Mouse (Mus musculus) lung, adult 2 months (tissue): Measurements from ENCODE around the gene Reps2. TPM values are rescaled to one million over a fixed set of nuclear protein-coding genes. Genes with fewer than 3 reads are reported as not detected.

Source experiments
- DNase-seq: peaks from one replicate; pipeline ENCODE4 v3.0.0; 2022
- H3K4me1 ChIP-seq: fragments of 200-500 bp; 2 replicates; pipeline ENCODE4 v1.6.1; 2011; ENCODE audit warnings: low read length; ENCODE audit not compliant: control insufficient read depth, insufficient read depth
- H3K4me3 ChIP-seq: fragments of 200-500 bp; replicated peaks from 2 replicates; pipeline ENCODE3; 2011; ENCODE audit warnings: low read depth, mild to moderate bottlenecking, control low read depth, low read length; ENCODE audit errors: extremely low read depth
- CTCF ChIP-seq: fragments of 200-500 bp; IDR thresholded peaks from 2 replicates; pipeline ENCODE4 v1.5.1; 2011; ENCODE audit warnings: mild to moderate bottlenecking, low read length, control low read depth; ENCODE audit not compliant: insufficient read depth
- POLR2A ChIP-seq: fragments of 200-500 bp; IDR thresholded peaks from 2 replicates; pipeline ENCODE4 v1.6.1; 2011; ENCODE audit warnings: low read depth, mild to moderate bottlenecking, control low read depth, low read length, borderline replicate concordance; ENCODE audit errors: extremely low read depth
- WGBS: fragments of 180-500 bp; shearing (Covaris S2); methylation state at CpG from one replicate; pipeline ENCODE4 v1.1.7; 2018; 5-methylcytosine and 5-hydroxymethylcytosine counted together
- polyA plus RNA-seq: library from polyadenylated mRNA; depleted of rRNA; stranded (reverse); fragments of >200 nt; gene quantifications from 2 replicates; pipeline ENCODE4 v1.2.3, GENCODE M21; 2012

The Reps2 gene
- polyA plus RNA-seq, 1 experiment = 7.7 TPM

DNA sequence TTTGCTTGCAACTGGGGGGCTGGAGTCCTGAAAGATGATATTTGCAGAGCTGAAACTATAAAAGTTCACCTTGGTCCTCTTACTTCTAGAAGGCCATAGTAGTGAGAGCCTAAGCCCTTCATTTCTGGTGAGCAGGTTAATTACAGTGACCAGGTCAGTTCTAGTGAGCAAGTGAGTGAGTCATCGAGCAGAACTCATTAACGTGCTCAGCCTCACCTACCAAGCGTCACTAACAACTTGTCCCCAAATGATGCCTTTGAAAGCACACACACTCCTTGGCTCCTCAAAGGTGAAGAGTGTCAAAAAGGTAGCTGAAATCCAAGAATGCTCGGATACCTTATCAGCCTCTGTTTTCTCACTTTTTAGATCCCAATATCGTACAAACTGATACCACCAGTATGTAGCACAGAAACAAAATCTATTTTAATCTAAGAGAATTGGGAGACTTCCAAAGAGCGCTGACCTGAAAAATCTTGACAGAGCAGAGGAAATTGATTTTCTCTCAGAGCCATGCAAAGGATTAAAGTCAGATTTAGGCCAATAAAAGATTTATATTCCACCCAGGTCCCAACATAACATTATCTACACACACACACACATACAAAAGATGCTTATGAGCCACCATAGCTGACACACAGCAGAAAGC, 53.2 kb downstream of the Reps2 start:
- no peak overlapping the region for H3K4me3 ChIP-seq
- DNase-seq = no peak
- 77% methylated on average over 6 of the region's 6 CpGs for WGBS
- H3K4me1 ChIP-seq = no peaks in the 10 kb centered on the region
- TF ChIP-seq CTCF = no peak
- TF ChIP-seq POLR2A = no peak

DNA sequence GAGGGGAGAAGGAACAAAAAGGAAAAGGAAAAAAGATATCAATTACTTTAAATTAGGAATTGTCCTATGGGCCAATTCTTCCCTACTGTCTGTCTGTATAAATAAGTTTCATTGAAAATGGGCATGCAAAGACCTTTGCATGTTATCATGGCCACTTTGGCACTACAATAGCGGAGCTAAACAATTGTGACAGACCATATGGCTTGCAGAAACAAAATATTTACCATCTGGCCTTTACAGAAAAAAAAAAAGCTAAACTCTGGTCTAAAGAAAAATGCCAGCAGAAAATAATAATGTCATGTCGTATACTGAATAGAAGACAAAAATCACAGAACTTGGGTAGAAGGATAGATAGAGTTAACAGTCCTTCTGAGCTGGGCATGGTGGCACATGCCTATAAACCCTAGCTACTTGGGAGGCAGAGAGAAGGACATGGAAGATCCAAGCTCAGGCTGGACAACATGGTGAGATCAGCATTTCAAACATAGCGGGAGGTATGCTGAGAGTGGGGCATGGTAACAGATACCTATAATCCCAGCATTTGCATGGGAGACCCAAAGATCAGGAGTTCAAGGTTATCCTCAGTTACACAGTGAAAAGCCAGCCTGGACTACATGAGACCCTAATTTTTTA, 54.2 kb downstream of the Reps2 start:
- no peak for DNase-seq
- WGBS = 89% methylated on average over 3 of the region's 3 CpGs
- Histone ChIP-seq H3K4me3 (no peak overlapping the region), H3K4me1 (no peaks in the 10 kb centered on the region)
- no peak for TF ChIP-seq POLR2A
- no peak for TF ChIP-seq CTCF

DNA sequence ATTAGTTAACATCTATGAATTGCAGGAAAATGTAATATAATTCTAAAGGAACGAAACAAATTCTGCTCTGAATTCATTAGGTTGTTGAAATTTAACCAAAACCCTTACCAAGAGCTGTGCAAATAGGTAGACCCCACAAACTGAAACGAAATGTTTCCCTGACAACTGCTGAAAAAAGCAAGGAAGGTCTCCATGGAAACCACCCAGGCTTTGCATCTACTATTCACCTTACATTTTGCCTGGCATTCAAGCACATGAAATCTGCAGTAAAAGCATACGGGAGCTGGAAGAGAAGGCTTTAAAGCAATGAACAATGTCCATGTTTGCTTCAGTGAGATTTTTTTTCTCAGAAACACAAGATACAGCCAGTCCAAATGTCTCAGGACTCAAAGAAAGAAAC, 59.1 kb downstream of the Reps2 start:
- TF ChIP-seq CTCF (no peak), POLR2A (no peak)
- Histone ChIP-seq H3K4me1 (no peaks in the 10 kb centered on the region), H3K4me3 (no peak overlapping the region)
- WGBS = 55% methylated on average over 3 of the region's 3 CpGs
- DNase-seq = no peak

DNA sequence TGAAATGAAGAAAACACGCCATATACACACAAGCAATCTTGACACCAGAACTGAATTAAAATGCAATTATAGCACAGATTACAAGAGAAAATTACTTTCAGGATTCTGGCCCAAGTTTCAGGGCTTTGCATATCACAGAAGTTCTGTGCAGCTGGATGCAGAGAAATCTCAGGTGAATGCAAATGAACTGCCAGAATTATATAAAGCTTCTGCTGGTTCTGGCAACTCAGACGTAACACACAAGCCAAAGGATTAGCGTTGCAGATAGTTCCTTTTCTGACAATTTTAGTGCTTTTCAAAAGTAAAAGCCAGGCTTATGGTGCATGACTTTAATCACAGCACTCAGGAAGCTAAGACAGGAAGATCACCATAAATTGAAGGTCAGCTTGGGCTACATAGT, 62.9 kb downstream of the Reps2 start:
- no peak overlapping the region for H3K4me3 ChIP-seq
- WGBS = 75% methylated on average over 3 of the region's 3 CpGs
- DNase-seq = no peak
- no peaks in the 10 kb centered on the region for H3K4me1 ChIP-seq
- no peak for TF ChIP-seq POLR2A
- no peak for TF ChIP-seq CTCF

DNA sequence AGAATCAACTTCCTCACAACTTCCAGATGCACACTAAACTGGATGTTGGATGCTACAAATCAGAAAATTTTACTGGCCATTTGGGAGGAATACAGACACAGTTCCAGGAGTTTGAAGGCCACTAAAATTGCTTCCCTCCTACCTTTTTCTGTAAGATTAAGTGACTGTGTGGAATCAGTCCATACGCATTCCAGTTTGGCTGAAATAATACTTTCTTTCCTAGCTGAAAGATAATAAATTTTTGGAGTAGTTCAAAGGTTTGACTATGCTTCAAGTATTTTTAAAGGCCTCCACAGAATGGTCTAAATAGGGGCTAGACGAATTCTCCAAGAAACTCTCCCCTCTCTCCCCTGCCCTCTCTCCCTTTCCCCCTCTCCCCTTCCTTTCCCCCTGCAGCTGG, 75.0 kb downstream of the Reps2 start:
- DNase-seq = no peak
- WGBS = 79% methylated on average over 2 of the region's 2 CpGs
- H3K4me1 ChIP-seq = no peaks in the 10 kb centered on the region
- H3K4me3 ChIP-seq = no peak overlapping the region
- TF ChIP-seq POLR2A (no peak), CTCF (no peak)

DNA sequence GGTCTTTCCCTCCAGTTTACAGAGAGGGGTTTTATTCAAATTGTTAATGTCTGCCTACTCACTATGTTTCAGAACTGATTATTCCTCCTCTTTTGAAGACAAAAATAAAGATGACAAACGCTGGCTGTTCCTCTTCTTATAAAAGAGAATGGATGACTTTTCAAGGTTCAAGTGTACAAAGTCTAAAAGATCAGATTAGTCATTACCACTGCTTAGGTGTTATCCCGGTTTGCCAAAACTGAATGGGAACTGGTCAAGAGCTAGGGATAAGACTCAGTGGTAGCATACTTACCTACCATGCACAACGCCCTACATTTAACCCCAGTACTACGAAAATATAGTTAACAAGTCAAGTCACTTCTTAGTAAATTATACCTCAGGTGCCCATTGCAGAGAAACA, 77.9 kb downstream of the Reps2 start:
- DNase-seq = no peak
- no peak overlapping the region for H3K4me3 ChIP-seq
- H3K4me1 ChIP-seq = no peaks in the 10 kb centered on the region
- WGBS = 82% methylated on average over 4 of the region's 4 CpGs
- TF ChIP-seq CTCF (no peak), POLR2A (no peak)

DNA sequence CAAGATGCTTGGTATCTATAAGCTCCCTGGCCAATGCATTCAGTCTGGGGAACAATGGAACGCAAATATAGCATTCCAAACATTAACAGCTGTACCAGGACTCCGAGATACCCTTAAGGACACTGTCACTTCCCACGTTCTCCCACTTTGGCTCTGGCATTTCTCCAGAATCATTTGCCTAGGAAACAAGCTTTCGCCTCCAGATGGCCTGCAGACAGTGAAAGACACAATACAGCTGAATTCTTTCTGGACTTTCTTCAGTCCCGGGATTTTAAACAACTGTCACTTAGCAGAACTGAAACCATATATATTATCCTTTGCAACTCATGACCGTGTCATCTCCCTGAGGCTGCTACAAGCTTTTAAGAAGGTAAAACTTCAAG, 87.0 kb downstream of the Reps2 start:
- Histone ChIP-seq H3K4me3 (no peak overlapping the region), H3K4me1 (no peaks in the 10 kb centered on the region)
- no peak for DNase-seq
- WGBS = 43% methylated on average over 6 of the region's 6 CpGs
- no peak for TF ChIP-seq POLR2A
- no peak for TF ChIP-seq CTCF

DNA sequence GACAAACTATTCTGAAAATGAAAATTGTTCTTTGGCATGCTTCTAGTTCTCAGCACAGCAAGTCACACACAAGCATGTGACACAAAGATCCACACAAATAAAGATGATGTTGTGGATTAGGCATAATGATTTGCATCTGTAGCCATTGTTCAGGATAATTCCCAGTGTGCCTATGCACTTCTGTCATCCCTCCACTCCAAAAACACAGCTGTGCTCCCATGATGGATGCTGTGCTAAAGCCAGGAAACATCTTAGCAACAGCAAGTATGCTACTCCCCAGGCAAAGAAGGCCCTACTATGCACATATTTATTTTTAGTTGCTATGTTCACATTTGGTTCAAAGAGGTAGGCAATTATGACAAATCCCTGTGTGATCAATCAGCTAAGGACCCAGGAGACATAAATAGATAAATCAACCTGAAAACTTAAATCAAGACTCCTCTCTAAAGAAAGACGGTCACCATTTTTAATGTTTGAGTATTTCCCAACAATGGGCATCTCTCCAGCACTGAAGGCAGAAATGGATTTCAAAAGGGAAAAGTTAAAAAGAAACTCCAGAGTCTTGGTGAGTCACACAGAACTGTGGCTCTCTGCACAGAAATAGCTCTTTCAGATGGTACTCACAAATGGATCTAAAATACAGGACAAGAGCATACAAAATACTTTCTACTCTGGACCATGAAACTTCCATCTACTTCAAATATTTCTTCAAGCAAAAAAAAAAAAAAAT, 87.6 kb downstream of the Reps2 start:
- DNase-seq = no peak
- Histone ChIP-seq H3K4me3 (no peak overlapping the region), H3K4me1 (no peaks in the 10 kb centered on the region)
- WGBS = 60% methylated on average over 1 of the region's 1 CpGs
- no peak for TF ChIP-seq CTCF
- TF ChIP-seq POLR2A = no peak

DNA sequence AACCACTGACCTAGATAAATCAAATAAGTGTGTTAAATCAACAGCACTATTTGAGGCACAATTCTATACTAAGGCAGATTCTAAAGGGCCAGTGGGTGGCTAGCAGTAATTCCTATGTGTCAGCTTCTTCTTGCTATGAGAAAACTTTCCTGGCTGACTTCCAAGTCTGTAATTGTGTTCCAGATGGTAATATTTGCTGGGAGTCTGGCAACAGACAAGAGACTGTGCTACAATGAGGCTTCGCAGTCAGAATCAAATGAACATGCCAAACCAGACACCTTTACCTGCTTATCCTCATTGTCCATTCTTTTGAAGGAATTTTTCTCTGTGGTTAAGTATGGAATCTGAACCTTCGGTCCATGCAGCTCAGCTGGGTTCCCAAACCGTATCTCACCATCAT, 88.9 kb downstream of the Reps2 start:
- TF ChIP-seq POLR2A (no peak), CTCF (no peak)
- DNase-seq = no peak
- Histone ChIP-seq H3K4me1 (no peaks in the 10 kb centered on the region), H3K4me3 (no peak overlapping the region)
- WGBS = 69% methylated on average over 3 of the region's 3 CpGs

DNA sequence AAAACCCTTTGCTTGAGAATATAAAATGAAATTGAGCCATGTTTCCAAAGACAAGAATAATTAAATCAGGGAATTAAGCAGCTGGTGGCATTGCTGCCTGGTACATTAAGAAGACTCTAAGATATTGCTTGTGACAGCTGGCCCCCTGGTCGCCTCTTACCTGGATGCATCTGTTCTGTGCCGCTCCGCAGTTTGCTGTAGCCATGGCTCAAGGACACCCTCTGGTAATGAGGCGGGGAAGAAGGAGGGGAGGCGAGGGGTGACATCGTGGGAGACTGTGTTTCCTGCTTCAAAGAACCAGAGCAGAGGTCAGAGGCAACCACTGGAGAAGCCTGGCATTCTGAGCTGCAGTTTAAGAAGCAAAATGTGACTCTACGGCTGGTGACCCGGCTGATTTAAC, 91.1 kb downstream of the Reps2 start:
- Histone ChIP-seq H3K4me1 (no peaks in the 10 kb centered on the region), H3K4me3 (no peak overlapping the region)
- DNase-seq = no peak
- TF ChIP-seq POLR2A = no peak
- no peak for TF ChIP-seq CTCF
- 65% methylated on average over 8 of the region's 8 CpGs for WGBS
